Mouse (Mus musculus) midbrain, embryonic 11.5 days (tissue): ENCODE data around the gene Nell2. TPM values are rescaled to one million over a fixed set of nuclear protein-coding genes. Genes with fewer than 3 reads are reported as not detected.

Experiments
- ATAC-seq: fragments of 200-750 bp; cut with Nextera tagmentation; 2 replicates; pipeline ENCODE4 v1.8.0; 2017; ENCODE audit warnings: moderate TSS enrichment, moderate library complexity; ENCODE audit not compliant: low FRiP score
- DNase-seq: peaks from one replicate; pipeline ENCODE4 v3.0.0; 2015; ENCODE audit warnings: low spot score; ENCODE audit errors: missing footprints
- H3K27ac ChIP-seq: fragments of 300-500 bp; sonication (generic); 2 replicates; pipeline ENCODE4 v1.5.1; 2014; ENCODE audit warnings: low read depth, low read length
- H3K27me3 ChIP-seq: fragments of 300-500 bp; sonication (generic); 2 replicates; pipeline ENCODE4 v1.6.1; 2014; ENCODE audit warnings: mild to moderate bottlenecking, low read length, moderate library complexity, mixed read lengths; ENCODE audit not compliant: control insufficient read depth, insufficient read depth
- H3K36me3 ChIP-seq: fragments of 300-500 bp; sonication (generic); 2 replicates; pipeline ENCODE4 v1.6.1; 2014; ENCODE audit warnings: mild to moderate bottlenecking, low read length, moderate library complexity, mixed read lengths; ENCODE audit not compliant: control insufficient read depth, insufficient read depth
- H3K4me1 ChIP-seq: fragments of 300-500 bp; sonication (generic); 2 replicates; pipeline ENCODE4 v1.6.1; 2014; ENCODE audit warnings: low read length; ENCODE audit not compliant: control insufficient read depth, insufficient read depth
- H3K4me2 ChIP-seq: fragments of 300-500 bp; sonication (generic); 2 replicates; pipeline ENCODE4 v1.6.1; 2014; ENCODE audit warnings: mild to moderate bottlenecking, moderate library complexity
- H3K4me3 ChIP-seq: fragments of 300-500 bp; sonication (generic); 2 replicates; pipeline ENCODE4 v1.5.1; 2014; ENCODE audit warnings: low read depth, low read length
- H3K9ac ChIP-seq: fragments of 300-500 bp; sonication (generic); 2 replicates; pipeline ENCODE4 v1.6.1; 2014; ENCODE audit warnings: low read length
- H3K9me3 ChIP-seq: fragments of 300-500 bp; sonication (generic); 2 replicates; pipeline ENCODE4 v1.6.1; 2016; ENCODE audit warnings: low read length; ENCODE audit not compliant: control insufficient read depth
- WGBS: fragments of 180-500 bp; shearing (Covaris S2); extraction: QIAGEN DNeasy Blood & Tissue Kit; methylation state at CpG from one replicate; pipeline ENCODE4 v1.1.7; 2014; 5-methylcytosine and 5-hydroxymethylcytosine counted together
- polyA plus RNA-seq: library from polyadenylated mRNA; unstranded; fragments of >200 nt; fragmentation: Nextera tagmentation; extraction: Ambion mirVana; gene quantifications from 2 replicates; pipeline ENCODE4 v1.2.1, GENCODE M21; 2014

The Nell2 gene
- polyA plus RNA-seq, 1 experiment from 2014 or later, result 81.0 TPM

- Histone ChIP-seq H3K27me3 (no peaks in the 10 kb centered on the region), H3K4me1 (no peaks in the 10 kb centered on the region), H3K27ac (no peak overlapping the region), H3K9me3 (no peaks in the 10 kb centered on the region), H3K36me3 (no peaks in the 10 kb centered on the region), H3K9ac (no peak overlapping the region), H3K4me2 (no peak overlapping the region), H3K4me3 (no peak overlapping the region)
- ATAC-seq (no peak), DNase-seq (peak; percentile 44)
- WGBS, result 79% methylated on average over 4 of the region's 4 CpGs
Measured at GRCm38 (mm10) chr15:95210551-95210950, 317.8 kb downstream of the Nell2 start.

- no peak for DNase-seq
- Histone ChIP-seq H3K36me3 (no peaks in the 10 kb centered on the region), H3K4me3 (no peak overlapping the region), H3K27ac (no peak overlapping the region), H3K4me1 (no peaks in the 10 kb centered on the region), H3K4me2 (no peak overlapping the region), H3K9me3 (no peaks in the 10 kb centered on the region), H3K9ac (no peak overlapping the region), H3K27me3 (no peaks in the 10 kb centered on the region)
- no peak for ATAC-seq
- WGBS, result 74% methylated on average over 4 of the region's 4 CpGs
Measured at GRCm38 (mm10) chr15:95209186-95209585, 319.2 kb downstream of the Nell2 start.

GRCm38 (mm10) chr15:95193661-95194280 lies 334.6 kb downstream of the Nell2 start:
- no peaks in the 10 kb centered on the region for H3K27me3 ChIP-seq
- no peaks in the 10 kb centered on the region for H3K9me3 ChIP-seq
- DNase-seq (peak; percentile 31), ATAC-seq (no peak)
- H3K4me2 ChIP-seq, result no peak overlapping the region
- no peaks in the 10 kb centered on the region for H3K36me3 ChIP-seq
- H3K9ac ChIP-seq, result no peak overlapping the region
- no peaks in the 10 kb centered on the region for H3K4me1 ChIP-seq
- no peak overlapping the region for H3K27ac ChIP-seq
- no peak overlapping the region for H3K4me3 ChIP-seq
- WGBS, result 69% methylated on average over 9 of the region's 9 CpGs

- H3K4me2 ChIP-seq, result no peak overlapping the region
- no peak for DNase-seq
- ATAC-seq, result no peak
- H3K9me3 ChIP-seq, result no peaks in the 10 kb centered on the region
- H3K27ac ChIP-seq, result no peak overlapping the region
- H3K4me1 ChIP-seq, result no peaks in the 10 kb centered on the region
- no peaks in the 10 kb centered on the region for H3K27me3 ChIP-seq
- no peak overlapping the region for H3K4me3 ChIP-seq
- WGBS, result 90% methylated on average over 8 of the region's 8 CpGs
- H3K36me3 ChIP-seq, result no peaks in the 10 kb centered on the region
- H3K9ac ChIP-seq, result no peak overlapping the region
Measured at GRCm38 (mm10) chr15:95192951-95193350, 335.4 kb downstream of the Nell2 start.

GRCm38 (mm10) chr15:95186226-95186625 lies 342.1 kb downstream of the Nell2 start:
- DNase-seq (no peak), ATAC-seq (no peak)
- H3K27ac ChIP-seq, result no peak overlapping the region
- no peaks in the 10 kb centered on the region for H3K36me3 ChIP-seq
- no peak overlapping the region for H3K9ac ChIP-seq
- no peaks in the 10 kb centered on the region for H3K9me3 ChIP-seq
- no peaks in the 10 kb centered on the region for H3K27me3 ChIP-seq
- WGBS, result 81% methylated on average over 10 of the region's 10 CpGs
- H3K4me3 ChIP-seq, result no peak overlapping the region
- no peaks in the 10 kb centered on the region for H3K4me1 ChIP-seq
- H3K4me2 ChIP-seq, result no peak overlapping the region

GRCm38 (mm10) chr15:95185419-95185818 lies 342.9 kb downstream of the Nell2 start:
- H3K27me3 ChIP-seq, result no peaks in the 10 kb centered on the region
- H3K9me3 ChIP-seq, result no peaks in the 10 kb centered on the region
- H3K4me2 ChIP-seq, result no peak overlapping the region
- H3K4me1 ChIP-seq, result no peaks in the 10 kb centered on the region
- no peak for DNase-seq
- ATAC-seq, result no peak
- H3K36me3 ChIP-seq, result no peaks in the 10 kb centered on the region
- no peak overlapping the region for H3K9ac ChIP-seq
- no peak overlapping the region for H3K4me3 ChIP-seq
- no peak overlapping the region for H3K27ac ChIP-seq
- 56% methylated on average over 9 of the region's 9 CpGs for WGBS

- Histone ChIP-seq H3K27ac (no peak overlapping the region), H3K4me2 (no peak overlapping the region), H3K4me3 (no peak overlapping the region), H3K9me3 (no peaks in the 10 kb centered on the region), H3K36me3 (no peaks in the 10 kb centered on the region), H3K9ac (no peak overlapping the region), H3K27me3 (no peaks in the 10 kb centered on the region), H3K4me1 (no peaks in the 10 kb centered on the region)
- no peak for ATAC-seq
- no peak for DNase-seq
- WGBS, result 84% methylated on average over 5 of the region's 5 CpGs
Measured at GRCm38 (mm10) chr15:95183450-95183849, 344.9 kb downstream of the Nell2 start.

- ATAC-seq (no peak), DNase-seq (no peak)
- H3K27ac ChIP-seq, result no peak overlapping the region
- H3K36me3 ChIP-seq, result no peaks in the 10 kb centered on the region
- H3K9me3 ChIP-seq, result no peaks in the 10 kb centered on the region
- no peaks in the 10 kb centered on the region for H3K27me3 ChIP-seq
- no peak overlapping the region for H3K4me3 ChIP-seq
- no peak overlapping the region for H3K9ac ChIP-seq
- H3K4me2 ChIP-seq, result no peak overlapping the region
- whole genome bisulfite sequencing, result 70% methylated on average over 3 of the region's 3 CpGs
- no peaks in the 10 kb centered on the region for H3K4me1 ChIP-seq
Measured at GRCm38 (mm10) chr15:95156828-95157227, 371.5 kb downstream of the Nell2 start.

GRCm38 (mm10) chr15:95145118-95145517 lies 383.2 kb downstream of the Nell2 start:
- Histone ChIP-seq H3K27me3 (no peaks in the 10 kb centered on the region), H3K4me1 (no peaks in the 10 kb centered on the region), H3K36me3 (no peaks in the 10 kb centered on the region), H3K4me2 (no peak overlapping the region), H3K9ac (no peak overlapping the region), H3K9me3 (no peaks in the 10 kb centered on the region), H3K27ac (no peak overlapping the region), H3K4me3 (no peak overlapping the region)
- DNase-seq (no peak), ATAC-seq (no peak)
- 79% methylated on average over 2 of the region's 2 CpGs for WGBS
